Mouse (Mus musculus) left cerebral cortex, adult 11 months (tissue): ENCODE measurements around the gene Tlcd2.
"Not testable (repeated sequence)": the region's sequence is repeated elsewhere in the genome, so short reads cannot be mapped to it uniquely, and the experiment has no call there.

Experiments used
- DNase-seq: peaks from one replicate; pipeline ENCODE4 v3.0.0; 2022; ENCODE audit warnings: low spot score

Tlcd2 gene

GRCm38 (mm10) chr11:75450304-75450908 is 11.1 kb upstream of the Tlcd2 start:
- no peak for DNase-seq

GRCm38 (mm10) chr11:75450936-75451335 is 10.6 kb upstream of the Tlcd2 start:
- DNase-seq, result no peak

GRCm38 (mm10) chr11:75452081-75452480 is 9.4 kb upstream of the Tlcd2 start:
- no peak for DNase-seq

- DNase-seq, result no peak
Measured at GRCm38 (mm10) chr11:75452812-75453557, 8.5 kb upstream of the Tlcd2 start.

DNA sequence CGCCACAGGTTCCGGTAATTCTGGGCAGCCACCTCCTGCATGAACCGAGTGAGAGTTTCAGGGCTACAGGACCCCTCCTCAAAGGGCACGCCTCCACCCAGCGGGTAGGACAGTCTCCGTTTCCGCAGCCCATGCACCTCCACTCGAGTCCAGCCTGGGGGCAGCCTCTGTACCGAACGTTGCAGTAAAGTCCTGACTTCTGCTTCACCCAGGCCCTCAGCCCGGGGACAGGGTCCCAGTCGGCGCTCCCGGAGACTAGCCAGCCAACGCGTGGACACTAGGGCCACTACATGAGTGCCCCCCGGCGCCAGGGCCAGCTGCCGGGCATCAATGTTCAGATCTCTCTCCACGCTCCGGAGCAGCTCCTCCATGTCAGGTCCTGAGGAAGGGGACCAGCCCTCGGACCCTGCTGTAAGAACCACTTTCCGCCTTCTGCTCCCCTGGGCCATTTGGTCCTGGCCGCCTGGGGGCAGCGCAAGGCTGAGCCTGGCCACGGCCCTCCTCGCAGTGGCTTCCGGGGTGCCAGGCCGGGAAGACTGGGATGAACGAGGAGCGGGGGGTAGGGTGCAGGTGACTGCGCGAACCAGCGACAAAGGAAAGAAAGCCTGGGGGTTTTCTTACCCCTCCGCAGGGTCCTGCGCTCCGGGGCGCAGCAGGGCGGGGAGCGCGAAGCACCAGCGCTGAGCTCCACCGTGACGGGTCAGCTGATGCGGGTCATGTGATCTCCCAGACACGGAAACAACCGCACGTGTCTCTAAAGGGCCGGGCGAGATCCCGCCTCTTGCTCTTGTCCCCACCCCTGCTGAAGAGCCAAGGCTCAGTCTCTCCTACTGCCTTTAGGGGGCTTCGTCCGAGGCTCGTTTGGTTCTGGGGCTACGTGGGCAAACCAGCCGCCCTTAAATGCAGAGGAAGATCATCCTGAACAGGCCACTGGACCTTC is 7.3 kb upstream of the Tlcd2 start, which contains the start of gene Wdr81:
Wdr81 (minus strand) TSS at position 727 of the 940 bp plus-strand sequence.
- peak; percentile 79 for DNase-seq

- DNase-seq, result no peak
Measured at GRCm38 (mm10) chr11:75455041-75455736, 6.3 kb upstream of the Tlcd2 start.

- not testable (repeated sequence) for DNase-seq
Measured at GRCm38 (mm10) chr11:75455971-75456370, 5.5 kb upstream of the Tlcd2 start.

GRCm38 (mm10) chr11:75456440-75456871 is 5.1 kb upstream of the Tlcd2 start:
- DNase-seq, result no peak

DNA sequence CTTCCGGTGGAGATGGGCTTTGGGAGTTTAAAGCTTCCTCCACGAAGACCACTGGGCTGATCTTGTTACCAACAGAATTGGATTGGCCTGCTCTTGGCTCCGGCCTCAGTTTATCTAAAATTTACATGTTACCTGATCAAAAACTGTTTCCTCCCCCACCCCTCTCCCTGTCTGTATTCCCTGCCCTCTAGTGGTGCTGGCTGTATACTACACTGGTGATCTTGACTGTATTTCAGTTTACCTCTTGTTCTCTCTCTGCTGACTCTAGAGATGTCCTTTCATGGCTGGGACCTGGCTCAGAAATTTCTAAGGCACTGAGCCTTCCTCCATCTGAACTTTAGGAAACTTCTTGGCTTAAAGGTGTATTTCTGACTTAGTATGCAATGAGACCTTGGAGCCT is 3.3 kb upstream of the Tlcd2 start:
- no peak for DNase-seq

DNA sequence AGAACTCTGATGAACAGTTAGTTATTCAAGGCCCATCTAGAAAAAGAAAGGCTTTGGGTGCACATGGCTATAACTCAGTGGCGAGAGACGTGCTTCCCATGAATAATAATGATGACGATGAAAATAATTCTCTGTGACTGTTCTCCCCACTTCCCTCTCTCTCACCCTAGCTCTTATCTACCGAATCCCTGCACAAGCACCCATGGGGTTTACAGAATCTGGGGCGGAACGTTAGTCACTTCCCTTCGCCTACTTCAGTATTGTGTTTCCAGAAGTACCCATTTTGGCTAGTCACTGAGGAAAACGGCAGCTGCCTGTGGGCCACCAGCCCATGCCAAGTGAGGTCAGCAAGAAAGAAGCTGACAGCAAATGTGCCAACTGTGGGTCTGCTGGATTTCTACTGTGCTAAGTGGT is 2.9 kb upstream of the Tlcd2 start:
- DNase-seq, result no peak

DNA sequence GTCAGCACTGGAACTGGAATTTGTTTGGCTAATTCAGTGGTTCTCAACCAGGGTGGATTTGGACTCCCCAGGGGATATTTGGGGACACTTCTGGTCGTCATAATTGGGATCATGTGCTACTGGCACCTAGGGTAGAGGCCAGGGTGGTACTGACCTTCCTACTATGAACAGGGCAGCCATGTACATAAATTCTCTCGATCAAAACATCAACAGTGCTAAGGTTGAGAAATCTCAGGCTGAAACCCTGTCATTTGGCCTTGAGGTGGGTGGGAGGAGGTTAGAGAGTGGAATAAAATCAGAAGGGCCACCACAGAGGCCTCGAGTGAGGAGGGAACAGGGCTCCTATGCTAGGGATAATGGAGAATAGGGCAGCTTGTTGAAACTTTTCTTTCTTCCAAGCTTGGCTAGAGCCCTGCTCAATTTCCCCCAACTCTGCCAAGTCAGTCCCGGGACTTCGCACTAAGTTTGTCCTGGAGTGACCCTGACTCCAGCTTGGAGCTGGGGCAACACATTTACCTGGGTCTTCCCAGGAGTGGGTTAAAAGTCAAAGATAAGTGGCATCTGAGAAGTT is 2.3 kb upstream of the Tlcd2 start:
- DNase-seq, result no peak

DNA sequence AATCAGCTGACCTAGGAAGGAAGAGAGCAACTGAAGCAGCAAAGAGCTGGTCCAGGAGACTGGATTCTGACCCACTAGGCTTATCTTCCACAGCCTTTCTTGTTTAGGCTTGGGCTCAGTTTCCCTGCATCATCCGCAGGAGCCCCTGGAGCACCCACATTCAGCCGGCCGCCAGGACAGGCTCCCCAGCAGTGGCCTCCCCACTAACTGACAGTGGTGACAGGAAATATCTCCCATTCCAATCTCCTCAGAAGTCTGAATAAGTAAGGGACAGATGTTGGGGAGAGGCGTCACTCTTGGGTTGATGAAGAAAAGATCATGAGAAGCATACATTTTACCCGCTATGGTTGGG is 1.8 kb upstream of the Tlcd2 start:
- no peak for DNase-seq

DNA sequence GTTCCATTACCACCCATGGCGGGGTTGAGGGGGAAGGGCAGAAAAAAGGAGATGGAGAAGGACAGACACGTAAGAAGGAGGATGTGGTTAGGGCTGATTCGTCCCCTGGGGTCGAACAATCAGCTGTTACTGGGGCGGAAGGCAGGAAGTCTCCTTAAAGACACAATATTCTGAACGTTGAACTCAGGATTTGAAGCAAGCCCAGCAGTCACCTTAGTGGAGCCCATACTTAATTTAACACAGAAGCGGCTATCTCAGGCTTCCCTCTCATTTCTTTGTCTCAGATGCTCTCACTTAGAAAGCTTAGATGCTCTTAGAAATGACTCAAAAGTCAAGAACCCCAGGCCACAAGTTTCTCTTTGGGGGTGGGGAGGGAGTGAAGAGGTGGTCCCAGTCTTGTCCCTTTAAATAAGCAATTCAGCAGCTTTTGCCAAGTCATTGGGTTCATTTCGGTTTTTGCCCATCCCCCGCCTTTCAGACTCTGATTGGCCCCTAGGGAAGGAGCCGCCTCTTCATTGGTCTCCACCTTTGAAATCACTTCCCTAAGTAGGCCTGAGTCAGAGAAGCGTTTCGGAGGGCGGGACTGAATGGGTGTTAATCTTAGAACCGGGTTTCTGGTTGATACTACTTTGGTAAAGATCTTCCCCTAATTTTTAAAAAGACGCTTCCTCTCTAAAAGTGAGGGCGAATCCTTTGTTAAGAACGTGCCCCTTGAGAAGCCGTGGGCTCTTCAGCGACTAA is 1.2 kb upstream of the Tlcd2 start:
- DNase-seq, result peak; percentile 88

DNA sequence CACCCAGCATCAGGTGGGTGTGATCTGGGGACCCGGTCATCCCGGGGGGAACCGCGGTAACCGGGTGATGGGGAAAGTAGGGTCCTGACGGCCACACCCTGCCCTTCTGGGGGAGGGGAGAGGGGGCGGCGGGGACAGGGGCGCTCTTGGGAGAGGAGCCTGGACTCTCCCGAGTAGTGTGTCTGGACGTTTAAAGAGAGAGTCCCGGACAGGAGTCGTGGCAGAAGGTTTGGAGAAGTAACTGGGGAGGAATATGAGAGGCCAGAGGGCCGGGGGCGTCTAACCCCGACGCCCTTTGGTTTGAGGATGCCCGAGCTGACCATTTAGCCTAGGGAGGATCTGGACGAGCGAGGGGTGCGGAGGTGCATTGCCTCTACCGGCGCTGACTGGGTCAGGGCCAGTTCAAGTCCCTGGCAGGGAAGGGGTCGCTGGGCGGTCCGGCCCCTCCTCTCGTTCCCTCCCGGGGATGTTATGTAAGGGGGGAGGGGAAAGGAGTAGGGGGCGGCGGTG is 283 bp downstream of the Tlcd2 start:
- no peak for DNase-seq

- no peak for DNase-seq
Measured at GRCm38 (mm10) chr11:75462253-75462783, 803 bp downstream of the Tlcd2 start.

DNA sequence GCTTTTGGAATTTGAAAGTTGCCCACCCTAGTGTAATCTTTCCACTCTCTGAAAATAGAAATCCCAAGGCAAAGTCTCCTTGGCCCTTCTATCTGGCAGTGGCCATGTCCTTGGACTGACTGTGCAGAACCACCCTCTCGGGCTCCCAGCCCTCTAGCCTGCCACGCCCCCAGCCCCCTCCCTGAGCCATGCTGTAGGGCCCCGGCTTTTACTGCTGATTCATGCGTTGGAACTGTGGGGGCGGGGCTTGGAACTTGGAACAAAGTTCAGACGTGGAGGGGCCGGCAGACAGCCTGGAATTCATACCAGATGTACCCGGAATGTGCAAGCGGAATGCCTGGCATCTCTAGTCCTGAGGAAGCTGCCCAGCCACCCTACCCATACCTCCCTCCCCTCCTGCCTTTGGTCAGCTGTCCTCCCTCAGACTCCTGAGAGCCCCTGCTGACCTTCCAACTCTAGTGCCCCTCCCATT is 1.4 kb downstream of the Tlcd2 start:
- no peak for DNase-seq

DNA sequence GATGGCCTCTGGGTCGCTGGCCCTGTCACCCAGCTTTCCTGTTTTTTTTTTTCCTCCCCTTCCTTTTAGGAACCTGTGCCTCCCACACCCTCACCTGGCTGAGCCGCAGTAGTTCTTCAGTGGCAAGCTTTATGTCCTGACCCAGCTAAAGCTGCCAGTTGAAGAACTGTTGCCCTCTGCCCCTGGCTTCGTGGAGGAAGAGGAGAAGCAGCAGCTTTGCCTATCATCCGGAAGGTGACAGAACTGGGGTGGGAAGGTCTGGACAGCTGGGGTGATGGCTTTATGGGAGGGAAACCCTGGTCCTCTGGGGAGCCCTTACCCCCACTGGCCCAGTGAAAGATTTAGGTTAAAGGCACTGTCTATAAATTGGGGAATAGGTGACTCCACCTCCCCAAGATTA is 2.1 kb downstream of the Tlcd2 start:
- DNase-seq, result no peak

DNA sequence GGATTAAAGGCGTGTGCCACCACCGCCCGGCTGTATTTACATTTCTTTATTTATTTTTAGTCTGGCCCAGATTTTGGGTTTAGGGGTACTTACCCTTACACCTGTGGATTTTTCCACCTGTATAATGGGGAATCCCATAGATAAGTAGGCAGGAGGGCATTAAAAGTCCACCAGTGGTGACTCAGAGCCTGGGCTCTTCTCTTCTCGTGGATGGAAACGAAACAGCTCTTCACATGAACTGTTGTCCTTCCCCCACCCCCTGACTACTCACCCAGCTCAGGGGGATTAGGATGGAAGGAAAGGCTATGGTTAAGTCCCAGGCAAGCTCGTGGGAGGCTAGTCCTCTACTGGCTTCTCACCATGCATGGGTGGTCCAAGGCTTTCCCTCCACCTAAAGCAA is 2.9 kb downstream of the Tlcd2 start:
- DNase-seq, result no peak

DNA sequence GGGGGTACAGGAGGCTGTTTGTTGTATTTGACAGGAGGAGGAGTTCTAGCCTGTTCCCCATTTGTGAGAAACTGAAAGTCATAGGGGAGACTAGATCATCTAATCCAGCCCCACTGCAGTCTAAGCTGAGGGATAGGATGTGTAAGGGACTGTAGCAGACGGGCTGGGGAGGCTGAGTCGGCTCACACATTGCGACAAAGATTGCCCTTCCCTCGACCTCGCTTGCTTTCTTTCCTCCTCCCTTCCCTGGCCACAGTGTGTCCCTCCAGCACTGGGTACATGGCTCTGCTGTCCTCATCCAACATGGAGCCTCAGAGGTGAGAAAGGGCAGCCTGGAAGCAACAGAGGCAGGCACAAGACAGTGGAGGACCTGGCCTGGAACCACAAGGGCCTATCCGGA is 3.5 kb downstream of the Tlcd2 start:
- DNase-seq, result no peak

DNA sequence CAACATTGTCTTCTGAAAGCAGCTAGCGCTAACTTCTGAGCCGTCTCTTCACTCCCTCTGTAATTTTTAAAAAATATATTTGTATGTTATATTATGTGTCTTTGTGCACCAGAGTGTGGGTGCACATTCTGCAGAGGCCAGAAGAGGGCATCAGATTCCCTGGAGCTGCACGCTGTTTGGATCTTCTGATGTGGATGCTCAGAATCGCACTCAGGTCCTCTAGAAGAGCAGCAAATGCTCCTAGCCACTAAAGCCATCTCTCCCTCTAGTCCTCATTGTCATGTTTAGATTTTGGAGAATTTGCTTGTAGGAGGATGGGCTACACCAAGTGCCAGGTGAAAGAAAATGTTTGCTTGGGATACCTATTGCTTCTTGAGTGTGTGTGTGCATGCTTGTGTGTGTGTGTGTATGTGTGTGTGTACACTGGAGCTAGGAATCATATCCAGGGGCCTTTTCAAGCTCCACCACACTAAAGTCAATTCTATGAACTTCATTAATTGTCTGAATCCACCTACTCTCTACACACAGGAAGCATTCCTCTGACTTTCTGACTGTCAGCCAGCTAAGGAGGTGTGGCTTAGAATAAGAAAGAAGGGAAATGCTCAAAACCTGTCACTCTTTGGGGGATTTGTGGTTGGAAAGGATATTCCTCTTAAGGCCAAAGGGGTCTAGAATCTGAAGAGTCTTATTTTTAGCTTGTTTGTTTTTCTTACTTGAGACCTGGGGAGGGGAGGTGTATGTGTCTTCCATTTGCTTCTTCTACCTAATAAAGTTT is 5.4 kb downstream of the Tlcd2 start:
- no peak for DNase-seq
